Mouse (Mus musculus) retina, adult 2 months (tissue): ENCODE results near the gene Mroh8.
"Not testable (repeated sequence)": the region's sequence is repeated elsewhere in the genome, so short reads cannot be mapped to it uniquely, and the experiment has no call there.

Experiments used
- DNase-seq: peaks from one replicate; pipeline ENCODE4 v3.0.0-alpha.2; 2012; ENCODE audit warnings: low read depth, low spot score

The Mroh8 gene

DNA sequence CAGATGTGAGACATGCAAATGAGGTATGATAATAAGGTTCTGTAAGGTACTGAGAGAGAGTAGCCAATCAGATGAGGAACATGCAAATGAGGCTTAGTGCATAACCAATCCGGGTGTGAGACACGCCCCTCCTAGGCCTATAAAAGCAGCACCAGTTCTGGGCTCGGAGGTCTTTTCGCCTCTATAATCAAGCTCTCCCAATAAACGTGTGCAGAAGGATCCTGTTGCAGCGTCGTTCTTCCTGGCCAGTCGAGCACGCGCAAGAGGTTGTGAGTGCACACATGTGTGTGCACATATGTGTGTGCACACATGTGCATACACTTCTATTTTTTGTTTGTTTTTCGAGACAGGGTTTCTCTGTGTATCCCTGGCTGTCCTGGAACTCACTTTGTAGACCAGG lies 80.9 kb downstream of the Mroh8 start:
- DNase-seq: not testable (repeated sequence)

DNA sequence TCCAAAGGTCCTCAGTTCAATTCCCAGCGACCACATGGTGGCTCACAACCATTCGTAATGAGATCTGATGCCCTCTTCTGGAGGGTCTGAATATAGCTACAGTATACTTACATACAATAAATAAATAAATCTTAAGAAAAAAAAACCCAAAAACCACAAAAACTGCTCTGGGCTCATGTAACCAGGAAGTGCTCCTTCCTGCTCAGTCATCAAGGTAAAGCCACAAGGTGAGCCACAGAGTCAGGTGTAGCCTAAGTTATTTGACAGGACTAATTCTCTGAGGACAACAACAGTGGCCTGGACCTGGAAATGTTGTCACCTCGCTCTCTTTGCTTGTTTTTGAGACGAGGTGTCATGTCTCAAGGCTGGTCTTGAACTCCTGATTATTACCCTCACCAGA lies 88.7 kb downstream of the Mroh8 start:
- no peak for DNase-seq

DNA sequence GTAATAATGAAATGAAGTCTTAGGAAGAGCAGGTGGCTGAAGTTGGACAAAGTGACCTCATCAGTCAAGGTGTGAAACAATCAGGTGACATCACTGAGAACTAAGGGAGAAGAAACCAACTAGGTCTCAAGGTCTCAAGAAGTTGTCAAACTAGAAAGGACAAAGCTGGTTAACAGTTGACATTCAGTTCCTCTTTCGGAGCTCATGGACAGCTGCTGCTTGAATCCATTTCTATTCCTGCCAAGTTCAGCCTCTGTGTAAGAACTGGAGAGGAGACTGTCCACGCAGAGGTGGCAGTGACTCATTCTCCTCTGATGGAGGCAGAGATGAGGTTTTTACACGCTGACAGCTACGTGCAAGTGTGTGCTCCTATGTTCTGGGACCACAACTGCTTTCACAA lies 92.1 kb downstream of the Mroh8 start:
- DNase-seq: no peak

DNA sequence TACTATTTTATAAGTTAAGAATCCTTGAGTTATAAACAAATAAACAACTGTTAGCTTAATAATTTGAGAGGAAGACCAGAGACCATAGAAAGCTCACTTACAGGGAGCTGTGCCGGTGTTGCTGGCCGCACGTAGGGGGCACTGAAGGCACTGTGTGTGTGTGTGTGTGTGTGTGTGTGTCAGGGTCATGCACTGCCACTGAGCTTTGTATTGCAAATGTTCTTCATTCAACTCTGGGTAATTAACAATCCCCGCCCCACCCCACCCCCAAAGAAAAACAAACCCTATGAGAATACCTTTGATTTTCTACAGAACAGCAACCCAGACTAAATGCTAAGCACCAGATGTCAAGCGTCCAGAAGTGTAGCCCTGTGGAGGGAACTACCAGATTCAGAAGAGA lies 92.8 kb downstream of the Mroh8 start:
- no peak for DNase-seq

DNA sequence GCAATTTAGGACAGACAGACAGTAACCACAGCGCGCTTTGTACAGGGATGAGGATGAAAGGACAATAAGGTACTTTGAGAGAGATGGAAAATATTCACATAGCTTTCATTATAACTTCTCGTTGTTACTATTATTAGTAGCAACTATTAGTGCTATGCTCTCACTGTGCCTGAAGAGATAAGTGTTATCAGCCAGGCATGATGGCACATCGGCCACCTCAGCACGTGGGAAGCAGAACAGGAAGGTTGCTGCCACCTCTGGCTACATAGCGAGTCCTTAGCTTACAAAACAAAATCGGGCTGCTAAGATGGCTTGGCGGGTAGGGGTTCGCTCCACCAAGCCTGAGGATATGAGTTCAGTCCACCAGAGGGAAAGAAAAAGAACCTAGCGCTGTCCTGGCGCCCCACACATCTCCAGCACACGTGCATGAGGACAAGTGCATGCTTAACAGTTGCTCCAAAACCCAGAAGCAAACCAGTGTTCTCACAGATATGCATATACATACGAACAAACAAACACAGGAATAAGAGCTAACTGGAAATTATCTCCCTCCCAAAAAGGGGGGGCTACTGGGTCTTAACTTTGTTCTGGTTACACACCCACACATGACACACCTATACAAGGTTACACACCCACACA lies 94.2 kb downstream of the Mroh8 start:
- DNase-seq: no peak

DNA sequence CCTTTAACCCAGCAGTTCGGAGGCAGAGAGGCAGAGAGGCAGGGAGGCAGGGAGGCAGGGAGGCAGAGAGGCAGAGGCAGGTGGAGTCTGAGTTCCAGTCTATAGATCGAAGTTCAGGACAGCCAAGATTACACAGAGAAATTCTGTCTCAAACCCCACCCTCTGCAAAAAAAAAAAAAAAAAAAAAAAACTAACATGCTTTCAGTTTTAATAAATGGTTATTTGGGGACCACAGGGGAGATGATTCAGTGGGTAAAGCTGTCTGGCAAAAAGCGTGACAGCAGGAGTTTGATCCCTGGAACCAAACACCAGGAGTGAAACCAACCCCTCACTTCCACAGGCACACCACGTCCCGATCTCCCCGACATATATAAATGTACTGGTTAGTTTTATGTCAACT lies 101.2 kb downstream of the Mroh8 start:
- no peak for DNase-seq

DNA sequence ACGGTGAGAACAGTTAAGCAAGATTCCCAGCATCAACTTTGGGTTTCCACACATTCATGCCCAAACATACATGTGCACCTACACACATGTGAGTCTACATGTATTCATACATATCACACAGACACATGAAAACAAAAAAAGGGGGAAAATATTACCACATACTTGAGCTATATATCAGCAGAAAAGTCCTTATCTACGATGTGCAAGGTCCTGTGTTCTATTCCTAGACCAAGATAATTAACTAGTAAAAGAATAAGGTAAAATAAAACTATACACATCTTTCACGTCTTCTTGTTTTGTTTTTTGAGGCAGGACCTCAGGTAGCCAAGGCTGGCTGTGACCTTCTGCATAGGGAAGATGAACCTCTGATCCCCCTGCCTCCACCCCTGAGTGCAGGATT lies 103.1 kb downstream of the Mroh8 start:
- DNase-seq: no peak

DNA sequence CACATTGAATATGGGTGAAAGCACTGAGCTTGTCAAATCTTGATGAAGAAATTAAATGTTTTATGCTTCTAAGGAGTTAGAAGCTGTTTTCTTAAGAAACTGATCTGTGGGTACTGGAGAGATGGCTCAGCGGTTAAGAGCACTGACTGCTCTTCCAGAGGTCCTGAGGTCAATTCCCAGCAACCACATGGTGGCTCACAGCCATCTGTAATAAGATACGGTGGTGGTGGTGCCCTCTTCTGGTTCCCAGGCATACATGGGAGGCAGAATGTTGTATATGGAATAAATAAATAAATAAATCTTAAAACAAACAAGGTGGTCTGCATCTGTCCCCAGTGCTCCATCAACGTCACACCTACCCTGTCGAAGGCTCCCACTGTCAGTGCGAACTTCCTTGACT lies 104.9 kb downstream of the Mroh8 start:
- DNase-seq: no peak

DNA sequence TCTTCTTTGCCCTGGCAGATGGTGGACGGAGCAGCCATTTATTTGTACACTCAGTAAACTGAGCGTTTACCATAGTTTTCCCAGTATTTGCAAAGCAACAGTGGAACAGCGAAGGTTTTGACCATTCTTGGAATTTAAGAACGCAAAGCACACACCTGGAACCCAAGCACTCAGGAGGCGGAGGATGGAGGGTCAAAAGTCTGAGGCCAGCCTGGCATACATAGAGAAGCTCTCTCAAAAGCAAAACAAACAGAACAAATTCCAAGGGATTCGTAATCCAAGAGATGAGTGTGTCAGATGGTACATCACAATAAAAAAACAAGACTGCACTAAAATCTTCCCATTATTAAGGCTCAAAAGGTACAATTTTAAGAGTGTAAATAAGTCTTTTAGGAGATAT lies 105.8 kb downstream of the Mroh8 start:
- DNase-seq: no peak

DNA sequence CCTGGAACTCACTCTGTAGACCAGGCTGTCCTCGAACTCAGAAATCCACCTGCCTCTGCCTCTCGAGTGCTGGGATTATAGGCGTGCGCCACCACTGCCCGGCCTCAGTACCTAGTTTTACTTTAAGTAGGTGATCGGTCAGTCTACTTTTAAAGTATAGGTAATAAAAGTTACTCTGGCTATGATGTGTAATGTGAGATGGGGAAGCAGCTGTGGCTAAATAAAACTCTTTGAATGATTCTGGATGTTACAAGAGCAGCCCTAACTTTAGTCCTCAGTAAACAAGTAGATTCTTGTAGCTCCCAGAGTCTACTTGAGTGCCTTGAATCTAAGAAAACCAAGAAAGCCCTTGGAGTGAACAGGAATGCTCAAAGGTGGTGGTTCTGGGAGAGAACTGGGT lies 106.4 kb downstream of the Mroh8 start:
- DNase-seq: no peak

DNA sequence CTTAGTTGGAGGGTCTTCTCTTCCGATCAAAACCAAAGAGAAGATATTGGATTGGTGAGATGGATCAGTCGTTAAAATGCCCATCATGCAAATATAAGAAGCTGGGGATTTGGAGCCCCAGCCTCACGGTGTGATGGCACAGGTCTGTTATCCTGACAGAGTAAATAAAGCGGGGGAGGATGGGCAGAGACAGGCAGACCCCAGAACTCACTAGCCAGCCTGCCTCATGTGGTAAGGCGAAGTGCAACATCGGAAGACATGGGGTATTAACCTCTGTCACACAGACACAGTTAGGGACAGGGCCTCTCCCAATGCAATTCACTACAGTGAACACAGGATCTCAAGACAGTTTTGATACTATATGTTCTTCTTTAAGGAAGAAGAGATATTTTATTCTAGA lies 108.7 kb downstream of the Mroh8 start:
- no peak for DNase-seq

DNA sequence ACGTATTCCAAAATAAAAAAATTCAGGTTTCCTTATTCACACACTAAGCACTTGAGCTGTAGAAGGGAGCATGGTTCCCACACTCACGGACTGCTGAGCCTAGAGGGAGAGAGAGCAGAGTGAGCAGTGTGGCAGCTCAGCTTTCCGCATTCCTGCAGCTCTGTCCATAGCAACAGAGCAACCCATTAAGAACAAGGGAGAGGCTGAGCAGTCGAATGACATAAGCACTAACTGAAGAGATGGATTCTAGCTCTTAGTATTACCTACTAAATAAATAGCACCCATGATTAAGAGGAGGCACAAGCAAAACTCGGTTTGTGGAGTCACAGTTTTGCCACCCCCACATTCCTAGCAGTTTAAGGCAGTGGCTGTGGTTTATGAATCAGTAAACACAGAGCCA lies 109.2 kb downstream of the Mroh8 start:
- DNase-seq: no peak

DNA sequence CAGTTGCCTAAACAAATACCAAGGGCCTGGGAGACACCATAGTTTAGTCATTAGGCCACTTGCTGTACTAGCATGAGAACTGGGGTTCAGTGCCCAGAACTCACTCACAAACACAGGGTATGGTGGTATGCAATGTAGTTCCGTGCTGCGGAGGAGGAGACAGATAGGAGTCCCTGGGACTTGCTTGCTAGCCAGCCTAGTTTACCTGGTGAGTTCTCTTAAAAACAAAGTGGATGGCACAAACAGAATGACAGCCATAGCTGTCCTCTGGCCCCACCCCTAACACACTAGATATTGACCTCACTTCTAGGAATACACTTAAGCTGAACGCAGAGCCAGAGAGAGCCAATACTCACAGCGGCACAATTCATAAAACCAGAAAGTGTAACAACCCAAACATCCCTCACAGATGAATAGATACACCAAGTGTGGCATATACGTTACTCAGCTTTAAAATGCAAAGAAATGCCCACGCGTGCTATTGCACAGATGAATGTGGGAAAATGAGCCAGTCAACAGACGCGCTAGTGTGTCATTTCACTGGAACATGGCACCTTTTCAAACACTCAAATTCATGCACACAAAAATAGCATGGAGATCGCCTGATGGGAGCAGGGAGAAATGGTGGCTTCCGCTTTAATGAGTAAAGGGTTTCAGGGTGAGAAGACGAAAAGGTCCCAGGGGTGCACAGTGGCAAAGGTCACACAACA lies 112.8 kb downstream of the Mroh8 start:
- DNase-seq: no peak

DNA sequence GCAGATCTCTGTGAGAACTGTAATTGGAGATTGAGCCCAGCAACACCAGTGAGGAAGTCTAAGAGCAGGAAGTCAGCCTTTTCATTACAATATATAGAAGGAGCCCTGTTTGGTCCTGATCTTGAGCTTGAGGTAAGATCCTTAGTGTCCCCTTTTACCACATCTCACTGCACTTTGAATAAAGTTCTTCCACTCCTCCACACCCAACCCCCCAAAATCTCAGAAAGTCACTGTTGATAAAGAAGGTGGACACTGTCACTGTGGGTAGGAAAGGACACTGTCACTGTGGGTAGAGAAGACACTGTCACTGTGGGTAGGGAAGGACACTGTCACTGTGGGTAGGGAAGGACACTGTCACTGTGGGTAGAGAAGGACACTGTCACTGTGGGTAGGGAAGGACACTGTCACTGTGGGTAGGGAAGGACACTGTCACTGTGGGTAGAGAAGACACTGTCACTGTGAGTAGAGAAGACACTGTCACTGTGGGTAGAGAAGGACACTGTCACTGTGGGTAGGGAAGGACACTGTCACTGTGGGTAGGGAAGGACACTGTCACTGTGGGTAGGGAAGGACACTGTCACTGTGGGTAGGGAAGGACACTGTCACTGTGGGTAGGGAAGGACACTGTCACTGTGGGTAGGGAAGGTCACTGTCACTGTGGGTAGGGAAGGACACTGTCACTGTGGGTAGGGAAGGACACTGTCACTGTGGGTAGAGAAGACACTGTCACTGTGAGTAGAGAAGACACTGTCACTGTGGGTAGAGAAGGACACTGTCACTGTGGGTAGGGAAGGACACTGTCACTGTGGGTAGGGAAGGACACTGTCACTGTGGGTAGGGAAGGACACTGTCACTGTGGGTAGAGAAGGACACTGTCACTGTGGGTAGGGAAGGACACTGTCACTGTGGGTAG lies 113.8 kb downstream of the Mroh8 start:
- DNase-seq: not testable (repeated sequence)

DNA sequence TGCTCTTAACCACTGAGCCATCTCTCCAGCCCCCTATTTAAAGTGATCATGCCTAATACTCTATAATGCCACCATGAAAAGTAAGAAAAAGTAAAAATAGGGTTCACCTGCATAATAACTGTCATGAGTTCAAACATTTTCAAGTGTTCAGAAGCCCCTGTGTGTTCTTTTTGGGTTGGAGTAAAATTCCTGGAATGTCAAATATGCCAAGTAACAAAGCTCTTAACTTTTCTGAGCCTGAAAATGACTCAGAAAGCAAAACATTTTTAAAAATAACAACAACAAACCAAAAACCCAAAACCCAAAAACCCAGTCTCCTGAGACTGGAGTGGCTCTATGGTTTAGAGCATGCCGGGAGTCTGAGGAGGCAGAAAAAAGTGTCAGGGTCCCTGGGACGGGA lies 115.2 kb downstream of the Mroh8 start:
- no peak for DNase-seq
